Mouse (Mus musculus): ENCODE results near the gene Eps8l1.

- TF ChIP-seq CTCF (IDR thresholded peaks at IDR 0.05; ENCODE audit: borderline replicate concordance, insufficient read depth, low read depth, low read length) (peak; percentile 27; the same call in 1 of the 2 replicates), POLR2A (IDR thresholded peaks at IDR 0.05; ENCODE audit: borderline replicate concordance, insufficient read depth, low read length) (no peak)
Measured at GRCm38 (mm10) chr7:4508062-4508738, 47.7 kb downstream of the Eps8l1 start.

Data from cerebellum, adult 2 months (tissue).